Mouse (Mus musculus) myocyte (in vitro differentiated cells): ENCODE results near the gene Fundc2.

Experiments
- CEBPB ChIP-seq: IDR thresholded peaks from 2 replicates; pipeline ENCODE4 v1.6.1; 2011; ENCODE audit warnings: mild to moderate bottlenecking, moderate library complexity; ENCODE audit not compliant: poor library complexity, insufficient read depth, severe bottlenecking
- E2F4 ChIP-seq: IDR thresholded peaks from one replicate; pipeline ENCODE4 v1.6.1; 2011; ENCODE audit warnings: mild to moderate bottlenecking, control low read depth, moderate library complexity; ENCODE audit not compliant: insufficient read depth
- MAX ChIP-seq: IDR thresholded peaks from one replicate; pipeline ENCODE4 v1.6.1; 2011; ENCODE audit warnings: low read depth, mild to moderate bottlenecking, control low read depth
- MYOD1 ChIP-seq, 3 experiments: IDR thresholded peaks; one replicate each; pipeline ENCODE4 v1.6.1; 2011; ENCODE audit warnings: control low read depth in 2 of 3, low read depth in 2 of 3, mild to moderate bottlenecking in 2 of 3, moderate library complexity in 1 of 3; ENCODE audit not compliant: insufficient read length in 2 of 3, control insufficient read depth in 1 of 3
- MYOG ChIP-seq, 3 experiments: IDR thresholded peaks; one replicate each; pipeline ENCODE4 v1.6.1; 2011; ENCODE audit warnings: control low read depth in 2 of 3, low read depth in 2 of 3, mild to moderate bottlenecking in 2 of 3; ENCODE audit not compliant: insufficient read length in 2 of 3, control insufficient read depth in 1 of 3, insufficient read depth in 1 of 3
- POLR2A ChIP-seq: IDR thresholded peaks from one replicate; pipeline ENCODE4 v1.6.1; 2011; ENCODE audit warnings: low read depth, mild to moderate bottlenecking, control low read depth, moderate library complexity; ENCODE audit not compliant: insufficient read length
- POLR2AphosphoS2 ChIP-seq: IDR thresholded peaks from one replicate; pipeline ENCODE4 v1.6.1; 2011; ENCODE audit warnings: low read depth, control low read depth; ENCODE audit not compliant: insufficient read length
- SRF ChIP-seq: IDR thresholded peaks from one replicate; pipeline ENCODE4 v1.6.1; 2011; ENCODE audit warnings: low read depth; ENCODE audit not compliant: control insufficient read depth, insufficient read length
- TCF12 ChIP-seq: IDR thresholded peaks from one replicate; pipeline ENCODE4 v1.6.1; 2011; ENCODE audit warnings: mild to moderate bottlenecking, control low read depth; ENCODE audit not compliant: poor library complexity, insufficient read depth, severe bottlenecking
- TCF3 ChIP-seq: IDR thresholded peaks from one replicate; pipeline ENCODE4 v1.6.1; 2011; ENCODE audit warnings: low read depth, control low read depth; ENCODE audit not compliant: insufficient read length
- USF1 ChIP-seq: IDR thresholded peaks from one replicate; pipeline ENCODE4 v1.6.1; 2011; ENCODE audit warnings: low read depth, mild to moderate bottlenecking, control low read depth, moderate library complexity

DNA sequence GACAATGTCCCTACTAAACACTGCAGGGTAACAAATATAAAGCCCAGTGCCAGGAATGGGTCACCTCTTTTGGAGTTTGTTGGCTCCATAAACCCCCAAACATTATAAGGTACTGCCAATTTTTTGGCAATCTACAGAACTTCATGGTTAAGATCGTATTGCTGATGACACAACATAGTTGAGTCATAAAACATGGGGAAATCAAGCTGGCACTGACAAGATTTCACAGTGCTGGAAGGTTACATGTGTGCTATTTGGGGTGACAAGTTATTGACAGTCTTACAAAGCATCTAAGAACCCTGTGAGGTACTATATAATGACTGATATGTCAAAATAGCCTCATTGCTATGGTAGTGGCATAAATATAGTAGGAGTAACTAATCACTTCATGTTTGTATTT lies 1.0 kb upstream of the Fundc2 start:
- no peak for TF ChIP-seq MYOG (IDR thresholded peaks at IDR 0.05; ENCODE audit: control insufficient read depth in 1 of 3, insufficient read depth in 1 of 3, insufficient read length in 2 of 3, low read depth in 2 of 3)
- TF ChIP-seq USF1: no peak
- no peak for TF ChIP-seq POLR2A
- TF ChIP-seq TCF12: no peak
- no peak for TF ChIP-seq CEBPB
- TF ChIP-seq MAX: no peak
- no peak for TF ChIP-seq TCF3
- no peak for TF ChIP-seq E2F4
- TF ChIP-seq SRF: no peak
- no peak for TF ChIP-seq MYOD1 (IDR thresholded peaks at IDR 0.05; ENCODE audit: control insufficient read depth in 1 of 3, insufficient read length in 2 of 3, low read depth in 2 of 3)
- TF ChIP-seq POLR2AphosphoS2: no peak
